Mouse (Mus musculus) kidney, embryonic 14.5 days (tissue): ENCODE measurements around the gene Chit1. TPM values are rescaled to one million over a fixed set of nuclear protein-coding genes. Genes with fewer than 3 reads are reported as not detected.

Source experiments
- ATAC-seq: fragments of 200-750 bp; cut with Nextera tagmentation; 2 replicates; pipeline ENCODE4 v1.8.0; 2017; ENCODE audit warnings: moderate number of reproducible peaks, mild to moderate bottlenecking, moderate TSS enrichment, moderate library complexity; ENCODE audit not compliant: low FRiP score, low TSS enrichment
- H3K27ac ChIP-seq: fragments of 300-500 bp; sonication (generic); 2 replicates; pipeline ENCODE4 v1.5.1; 2014; ENCODE audit warnings: low read depth, mild to moderate bottlenecking, low read length, moderate library complexity, mixed read lengths
- H3K27me3 ChIP-seq: fragments of 300-500 bp; sonication (generic); 2 replicates; pipeline ENCODE4 v1.6.1; 2014; ENCODE audit warnings: mild to moderate bottlenecking, low read length; ENCODE audit not compliant: control insufficient read depth, insufficient read depth
- H3K36me3 ChIP-seq: fragments of 300-500 bp; sonication (generic); 2 replicates; pipeline ENCODE4 v1.6.1; 2014; ENCODE audit warnings: low read length, mixed read lengths; ENCODE audit not compliant: control insufficient read depth, insufficient read depth
- H3K4me1 ChIP-seq: fragments of 300-500 bp; sonication (generic); 2 replicates; pipeline ENCODE4 v1.6.1; 2014; ENCODE audit warnings: low read length, mixed read lengths; ENCODE audit not compliant: control insufficient read depth, insufficient read depth
- H3K4me2 ChIP-seq: fragments of 300-500 bp; sonication (generic); replicated peaks from 2 replicates; pipeline ENCODE4 v1.6.1; 2014; ENCODE audit warnings: low read depth, mild to moderate bottlenecking, low read length
- H3K4me3 ChIP-seq: fragments of 300-500 bp; sonication (generic); 2 replicates; pipeline ENCODE4 v1.5.1; 2014; ENCODE audit warnings: mild to moderate bottlenecking, low read length
- H3K9ac ChIP-seq: fragments of 300-500 bp; sonication (generic); 2 replicates; pipeline ENCODE4 v1.6.1; 2014; ENCODE audit warnings: low read depth, mild to moderate bottlenecking, low read length, moderate library complexity
- H3K9me3 ChIP-seq: fragments of 300-500 bp; sonication (generic); 2 replicates; pipeline ENCODE4 v1.6.1; 2016; ENCODE audit warnings: low read length; ENCODE audit not compliant: control insufficient read depth
- WGBS: fragments of 180-500 bp; shearing (Covaris S2); extraction: QIAGEN DNeasy Blood & Tissue Kit; methylation state at CpG from one replicate; pipeline ENCODE4 v1.1.7; 2014; 5-methylcytosine and 5-hydroxymethylcytosine counted together
- polyA plus RNA-seq: library from polyadenylated mRNA; unstranded; fragments of >200 nt; fragmentation: Nextera tagmentation; extraction: Ambion mirVana; gene quantifications from 2 replicates; pipeline ENCODE4 v1.2.1, GENCODE M21; 2014

Gene Chit1
- polyA plus RNA-seq, 1 experiment from 2014 or later: 0.28 TPM

GRCm38 (mm10) chr1:134100401-134100800, 10.6 kb upstream of the Chit1 start:
- H3K4me3 ChIP-seq: no peak overlapping the region
- no peak for ATAC-seq
- no peaks in the 10 kb centered on the region for H3K36me3 ChIP-seq
- no peak overlapping the region for H3K4me2 ChIP-seq
- peaks cover 27% of the 10 kb centered on the region for H3K4me1 ChIP-seq
- H3K9ac ChIP-seq: no peak overlapping the region
- H3K27ac ChIP-seq: no peak overlapping the region; the same call in 1 of the 2 replicates
- H3K27me3 ChIP-seq: no peaks in the 10 kb centered on the region
- H3K9me3 ChIP-seq: no peaks in the 10 kb centered on the region
- 77% methylated on average over 5 of the region's 5 CpGs for WGBS

GRCm38 (mm10) chr1:134100928-134101327, 10.1 kb upstream of the Chit1 start:
- no peaks in the 10 kb centered on the region for H3K27me3 ChIP-seq
- H3K9me3 ChIP-seq: no peaks in the 10 kb centered on the region
- ATAC-seq: no peak
- H3K27ac ChIP-seq: no peak overlapping the region
- WGBS: 77% methylated on average over 4 of the region's 4 CpGs
- no peak overlapping the region for H3K4me3 ChIP-seq
- H3K4me2 ChIP-seq: no peak overlapping the region
- no peak overlapping the region for H3K9ac ChIP-seq
- no peaks in the 10 kb centered on the region for H3K36me3 ChIP-seq
- peaks cover 26% of the 10 kb centered on the region for H3K4me1 ChIP-seq

GRCm38 (mm10) chr1:134101593-134101992, 9.4 kb upstream of the Chit1 start:
- 74% methylated on average over 3 of the region's 3 CpGs for WGBS
- H3K9me3 ChIP-seq: no peaks in the 10 kb centered on the region
- no peak overlapping the region for H3K4me3 ChIP-seq
- ATAC-seq: no peak
- no peak overlapping the region for H3K9ac ChIP-seq
- no peaks in the 10 kb centered on the region for H3K27me3 ChIP-seq
- peaks cover 20% of the 10 kb centered on the region for H3K4me1 ChIP-seq
- H3K27ac ChIP-seq: no peak overlapping the region
- H3K4me2 ChIP-seq: no peak overlapping the region
- no peaks in the 10 kb centered on the region for H3K36me3 ChIP-seq

- Histone ChIP-seq H3K9ac (no peak overlapping the region), H3K27me3 (no peaks in the 10 kb centered on the region), H3K27ac (peak overlapping the region; percentile 24; the same call in 1 of the 2 replicates), H3K9me3 (no peaks in the 10 kb centered on the region), H3K4me1 (peaks cover 6% of the 10 kb centered on the region), H3K4me2 (no peak overlapping the region), H3K36me3 (no peaks in the 10 kb centered on the region), H3K4me3 (no peak overlapping the region)
- ATAC-seq: no peak
- 70% methylated on average over 5 of the region's 5 CpGs for WGBS
Measured at GRCm38 (mm10) chr1:134103861-134104260, 7.2 kb upstream of the Chit1 start.

GRCm38 (mm10) chr1:134105043-134105763, 5.8 kb upstream of the Chit1 start:
- no peak overlapping the region for H3K27ac ChIP-seq
- H3K9ac ChIP-seq: no peak overlapping the region
- ATAC-seq: no peak
- 80% methylated on average over 9 of the region's 11 CpGs for WGBS
- H3K27me3 ChIP-seq: no peaks in the 10 kb centered on the region
- no peak overlapping the region for H3K4me3 ChIP-seq
- H3K9me3 ChIP-seq: no peaks in the 10 kb centered on the region
- no peaks in the 10 kb centered on the region for H3K36me3 ChIP-seq
- H3K4me1 ChIP-seq: no peaks in the 10 kb centered on the region
- no peak overlapping the region for H3K4me2 ChIP-seq

GRCm38 (mm10) chr1:134105764-134106430, 5.1 kb upstream of the Chit1 start:
- H3K36me3 ChIP-seq: no peaks in the 10 kb centered on the region
- H3K4me3 ChIP-seq: no peak overlapping the region
- no peak overlapping the region for H3K9ac ChIP-seq
- WGBS: 41% methylated on average over 3 of the region's 3 CpGs
- ATAC-seq: no peak
- no peak overlapping the region for H3K27ac ChIP-seq
- H3K27me3 ChIP-seq: no peaks in the 10 kb centered on the region
- H3K4me2 ChIP-seq: no peak overlapping the region
- H3K9me3 ChIP-seq: no peaks in the 10 kb centered on the region
- no peaks in the 10 kb centered on the region for H3K4me1 ChIP-seq

GRCm38 (mm10) chr1:134106719-134107118, 4.3 kb upstream of the Chit1 start:
- Histone ChIP-seq H3K4me1 (no peaks in the 10 kb centered on the region), H3K9ac (no peak overlapping the region), H3K4me3 (no peak overlapping the region), H3K36me3 (no peaks in the 10 kb centered on the region), H3K27ac (no peak overlapping the region), H3K4me2 (no peak overlapping the region), H3K9me3 (no peaks in the 10 kb centered on the region), H3K27me3 (no peaks in the 10 kb centered on the region)
- 7% methylated on average over 5 of the region's 5 CpGs for WGBS
- no peak for ATAC-seq

GRCm38 (mm10) chr1:134107777-134108176, 3.3 kb upstream of the Chit1 start:
- WGBS: 87% methylated on average over 7 of the region's 7 CpGs

GRCm38 (mm10) chr1:134110015-134110414, 1.0 kb upstream of the Chit1 start:
- Histone ChIP-seq H3K4me1 (no peaks in the 10 kb centered on the region; the same call in 1 of the 2 replicates), H3K36me3 (no peaks in the 10 kb centered on the region), H3K27ac (no peak overlapping the region), H3K9me3 (no peaks in the 10 kb centered on the region), H3K4me2 (no peak overlapping the region), H3K9ac (no peak overlapping the region), H3K4me3 (no peak overlapping the region), H3K27me3 (no peaks in the 10 kb centered on the region)
- no peak for ATAC-seq
- WGBS: 88% methylated on average over 3 of the region's 3 CpGs

More at GRCm38 (mm10) chr1:134107777-134108176, 3.3 kb upstream of the Chit1 start:
- Histone ChIP-seq H3K9ac (no peak overlapping the region), H3K27ac (no peak overlapping the region), H3K9me3 (no peaks in the 10 kb centered on the region), H3K4me2 (no peak overlapping the region), H3K4me1 (no peaks in the 10 kb centered on the region), H3K4me3 (no peak overlapping the region), H3K36me3 (no peaks in the 10 kb centered on the region), H3K27me3 (no peaks in the 10 kb centered on the region)
- ATAC-seq: no peak
